Mouse (Mus musculus) G1E (cell line): Measurements from ENCODE around the gene Cfap44.

Experiments used
- CTCF ChIP-seq: IDR thresholded peaks from 2 replicates; pipeline ENCODE4 v1.5.1; 2012; ENCODE audit warnings: low read depth, low read length, inconsistent platforms, mixed read lengths
- GATA1 ChIP-seq: IDR thresholded peaks from 2 replicates; pipeline ENCODE4 v1.6.1; 2012; ENCODE audit warnings: borderline replicate concordance, low read length, inconsistent platforms, mixed read lengths
- GATA2 ChIP-seq: IDR thresholded peaks from 2 replicates; pipeline ENCODE4 v1.6.1; 2012; ENCODE audit warnings: low read depth, low read length, inconsistent platforms, borderline replicate concordance
- POLR2AphosphoS5 ChIP-seq: IDR thresholded peaks from 2 replicates; pipeline ENCODE4 v1.6.1; 2012; ENCODE audit warnings: low read depth, low read length, inconsistent platforms; ENCODE audit not compliant: insufficient replicate concordance
- TAL1 ChIP-seq: conservative IDR thresholded peaks from 2 replicates; pipeline ENCODE4 v1.6.1; 2012; ENCODE audit warnings: low read depth, low read length, inconsistent platforms, mixed read lengths

GRCm38 (mm10) chr16:44526689-44527088 lies 132.1 kb downstream of the Cfap44 start:
- no peak for TF ChIP-seq CTCF
- TF ChIP-seq GATA1: no peak
- no peak for TF ChIP-seq TAL1
- TF ChIP-seq GATA2: no peak
- TF ChIP-seq POLR2AphosphoS5: no peak
